Mouse (Mus musculus) CH12.LX (cell line): ENCODE data around the gene Trib3. TPM values are rescaled to one million over a fixed set of nuclear protein-coding genes. Genes with fewer than 3 reads are reported as not detected.

Source experiments
- DNase-seq: peaks from one replicate; pipeline ENCODE4 v3.0.0-alpha.2; 2013; ENCODE audit errors: extremely low read depth
- H3K27ac ChIP-seq: 2 replicates; pipeline ENCODE4 v1.5.1; 2012; ENCODE audit warnings: low read depth, mild to moderate bottlenecking, control low read depth, moderate library complexity; ENCODE audit not compliant: insufficient read depth
- H3K27me3 ChIP-seq: replicated peaks from 2 replicates; pipeline ENCODE3; 2012; ENCODE audit warnings: inconsistent platforms
- H3K36me3 ChIP-seq, 2 experiments: replicated peaks in 1 of 2; 2 replicates each; pipeline versions ENCODE3 to v1.6.1; 2012; ENCODE audit warnings: inconsistent platforms in 1 of 2, low read length in 1 of 2, mild to moderate bottlenecking in 1 of 2, mixed read lengths in 1 of 2, moderate library complexity in 1 of 2; ENCODE audit not compliant: control insufficient read depth in 1 of 2, insufficient read depth in 1 of 2
- H3K4me1 ChIP-seq, 2 experiments: 2 replicates each; pipeline ENCODE4 v1.6.1; 2012; ENCODE audit warnings: inconsistent platforms in 1 of 2, moderate library complexity in 1 of 2; ENCODE audit not compliant: insufficient read depth in 2 of 2, control insufficient read depth in 1 of 2
- H3K4me2 ChIP-seq: 2 replicates; pipeline ENCODE4 v1.6.1; 2012; ENCODE audit warnings: low read depth, mild to moderate bottlenecking, control low read depth; ENCODE audit not compliant: poor library complexity, insufficient read depth, severe bottlenecking
- H3K4me3 ChIP-seq, 3 experiments: fragments of 150-350 bp in 1 of 3; sonication (generic) in 1 of 3; replicated peaks in 1 of 3; 2 replicates each; pipeline versions ENCODE3 to v1.5.1; 2011 to 2012; ENCODE audit warnings: low read depth in 2 of 3, low read length in 2 of 3, mild to moderate bottlenecking in 2 of 3, moderate library complexity in 2 of 3, control low read depth in 1 of 3, improper control_type of control experiment in 1 of 3, inconsistent platforms in 1 of 3, mixed read lengths in 1 of 3; ENCODE audit not compliant: poor library complexity in 1 of 3
- H3K79me2 ChIP-seq: replicated peaks from 2 replicates; pipeline ENCODE4 v1.6.1; 2012; ENCODE audit warnings: mild to moderate bottlenecking, moderate library complexity; ENCODE audit not compliant: control insufficient read depth, poor library complexity, insufficient read depth, severe bottlenecking; ENCODE audit errors: extremely low read depth
- H3K9ac ChIP-seq: 2 replicates; pipeline ENCODE4 v1.6.1; 2012; ENCODE audit warnings: low read depth, mild to moderate bottlenecking, control low read depth, moderate library complexity; ENCODE audit not compliant: insufficient read depth
- H3K9me3 ChIP-seq: replicated peaks from 2 replicates; pipeline ENCODE3; 2012; ENCODE audit warnings: low read length, inconsistent platforms, mixed read lengths
- BHLHE40 ChIP-seq: IDR thresholded peaks from 2 replicates; pipeline ENCODE4 v1.6.1; 2011; ENCODE audit warnings: mild to moderate bottlenecking, low read depth, low read length, improper control_type of control experiment
- CHD1 ChIP-seq: IDR thresholded peaks from 2 replicates; pipeline ENCODE4 v1.6.1; 2012; ENCODE audit warnings: low read depth, low read length, improper control_type of control experiment, inconsistent platforms
- CHD2 ChIP-seq: IDR thresholded peaks from 2 replicates; pipeline ENCODE4 v1.6.1; 2011; ENCODE audit warnings: low read length, improper control_type of control experiment
- CTCF ChIP-seq, 2 experiments: IDR thresholded peaks in 1 of 2; conservative IDR thresholded peaks in 1 of 2; 2 replicates each; pipeline ENCODE4 v1.5.1; 2011 to 2012; ENCODE audit warnings: low read depth in 2 of 2, low read length in 2 of 2, improper control_type of control experiment in 1 of 2, inconsistent platforms in 1 of 2, mild to moderate bottlenecking in 1 of 2, moderate library complexity in 1 of 2
- E2F4 ChIP-seq: IDR thresholded peaks from 2 replicates; pipeline ENCODE4 v1.6.1; 2011; ENCODE audit warnings: low read depth, low read length, improper control_type of control experiment; ENCODE audit not compliant: insufficient replicate concordance
- ELF1 ChIP-seq: IDR thresholded peaks from 2 replicates; pipeline ENCODE4 v1.6.1; 2014; ENCODE audit warnings: low read depth, mild to moderate bottlenecking, inconsistent platforms, low read length, improper control_type of control experiment
- EP300 ChIP-seq: IDR thresholded peaks from 2 replicates; pipeline ENCODE4 v1.6.1; 2011; ENCODE audit warnings: low read length, improper control_type of control experiment
- ETS1 ChIP-seq: conservative IDR thresholded peaks from 2 replicates; pipeline ENCODE4 v1.6.1; 2012; ENCODE audit warnings: low read depth, mild to moderate bottlenecking, inconsistent platforms, low read length, improper control_type of control experiment, moderate library complexity
- GABPA ChIP-seq: IDR thresholded peaks from 2 replicates; pipeline ENCODE4 v1.6.1; 2012; ENCODE audit warnings: low read depth, low read length, improper control_type of control experiment, inconsistent platforms; ENCODE audit not compliant: insufficient replicate concordance
- HCFC1 ChIP-seq: IDR thresholded peaks from 2 replicates; pipeline ENCODE4 v1.6.1; 2012; ENCODE audit warnings: low read depth, mild to moderate bottlenecking, inconsistent platforms, low read length, improper control_type of control experiment
- IRF4 ChIP-seq: IDR thresholded peaks from 2 replicates; pipeline ENCODE4 v1.6.1; 2014; ENCODE audit warnings: low read depth, mild to moderate bottlenecking, inconsistent platforms, low read length, improper control_type of control experiment
- JUN ChIP-seq: IDR thresholded peaks from 2 replicates; pipeline ENCODE4 v1.6.1; 2011; ENCODE audit warnings: low read depth, mild to moderate bottlenecking, low read length, improper control_type of control experiment, moderate library complexity; ENCODE audit not compliant: insufficient read depth
- JUND ChIP-seq: conservative IDR thresholded peaks from 2 replicates; pipeline ENCODE4 v1.6.1; 2011; ENCODE audit warnings: low read depth, low read length, improper control_type of control experiment
- KAT2A ChIP-seq: IDR thresholded peaks from 2 replicates; pipeline ENCODE4 v1.6.1; 2012; ENCODE audit warnings: low read length, improper control_type of control experiment, inconsistent platforms; ENCODE audit not compliant: insufficient replicate concordance
- MAFK ChIP-seq: IDR thresholded peaks from 2 replicates; pipeline ENCODE4 v1.6.1; 2011; ENCODE audit warnings: low read length, improper control_type of control experiment; ENCODE audit not compliant: insufficient replicate concordance
- MAX ChIP-seq: IDR thresholded peaks from 2 replicates; pipeline ENCODE4 v1.6.1; 2011; ENCODE audit warnings: low read length, improper control_type of control experiment
- MAZ ChIP-seq: IDR thresholded peaks from 2 replicates; pipeline ENCODE4 v1.6.1; 2012; ENCODE audit warnings: low read depth, mild to moderate bottlenecking, inconsistent platforms, low read length, improper control_type of control experiment, moderate library complexity
- MEF2A ChIP-seq: IDR thresholded peaks from 2 replicates; pipeline ENCODE4 v1.6.1; 2014; ENCODE audit warnings: low read depth, mild to moderate bottlenecking, inconsistent platforms, low read length, improper control_type of control experiment, borderline replicate concordance
- MXI1 ChIP-seq: IDR thresholded peaks from 2 replicates; pipeline ENCODE4 v1.6.1; 2011; ENCODE audit warnings: mild to moderate bottlenecking, low read depth, low read length, improper control_type of control experiment
- MYC ChIP-seq: IDR thresholded peaks from 2 replicates; pipeline ENCODE4 v1.6.1; 2011; ENCODE audit warnings: low read depth, mild to moderate bottlenecking, improper control_type of control experiment, low read length
- NELFE ChIP-seq: IDR thresholded peaks from 2 replicates; pipeline ENCODE4 v1.6.1; 2011; ENCODE audit warnings: low read depth, low read length, improper control_type of control experiment
- NRF1 ChIP-seq: IDR thresholded peaks from 2 replicates; pipeline ENCODE4 v1.6.1; 2014; ENCODE audit warnings: low read depth, mild to moderate bottlenecking, inconsistent platforms, low read length, improper control_type of control experiment, moderate library complexity
- PAX5 ChIP-seq: IDR thresholded peaks from 2 replicates; pipeline ENCODE4 v1.6.1; 2012; ENCODE audit warnings: low read length, inconsistent platforms, mixed read lengths
- POLR2A ChIP-seq: IDR thresholded peaks from 2 replicates; pipeline ENCODE4 v1.6.1; 2011; ENCODE audit warnings: low read depth, mild to moderate bottlenecking, improper control_type of control experiment, low read length
- POLR2AphosphoS2 ChIP-seq: IDR thresholded peaks from 2 replicates; pipeline ENCODE4 v1.6.1; 2011; ENCODE audit warnings: low read depth, low read length, improper control_type of control experiment
- RAD21 ChIP-seq: IDR thresholded peaks from 2 replicates; pipeline ENCODE4 v1.6.1; 2011; ENCODE audit warnings: low read depth, mild to moderate bottlenecking, low read length, improper control_type of control experiment, moderate library complexity
- RCOR1 ChIP-seq: conservative IDR thresholded peaks from 2 replicates; pipeline ENCODE4 v1.6.1; 2012; ENCODE audit warnings: low read depth, mild to moderate bottlenecking, inconsistent platforms, low read length, improper control_type of control experiment
- SIN3A ChIP-seq: IDR thresholded peaks from 2 replicates; pipeline ENCODE4 v1.6.1; 2012; ENCODE audit warnings: low read length, improper control_type of control experiment, inconsistent platforms
- SMC3 ChIP-seq: IDR thresholded peaks from 2 replicates; pipeline ENCODE4 v1.6.1; 2011; ENCODE audit warnings: low read depth, low read length, improper control_type of control experiment
- TBP ChIP-seq: conservative IDR thresholded peaks from 2 replicates; pipeline ENCODE4 v1.6.1; 2011; ENCODE audit warnings: low read depth, low read length, improper control_type of control experiment
- TCF12 ChIP-seq: IDR thresholded peaks from 2 replicates; pipeline ENCODE4 v1.6.1; 2014; ENCODE audit warnings: low read depth, mild to moderate bottlenecking, inconsistent platforms, low read length, improper control_type of control experiment
- UBTF ChIP-seq: IDR thresholded peaks from 2 replicates; pipeline ENCODE4 v1.6.1; 2012; ENCODE audit warnings: low read depth, mild to moderate bottlenecking, inconsistent platforms, low read length, improper control_type of control experiment, moderate library complexity
- USF1 ChIP-seq: IDR thresholded peaks from 2 replicates; pipeline ENCODE4 v1.6.1; 2014; ENCODE audit warnings: low read depth, mild to moderate bottlenecking, inconsistent platforms, low read length, improper control_type of control experiment
- USF2 ChIP-seq: conservative IDR thresholded peaks from 2 replicates; pipeline ENCODE4 v1.6.1; 2011; ENCODE audit warnings: low read depth, low read length, improper control_type of control experiment
- ZC3H11A ChIP-seq: IDR thresholded peaks from 2 replicates; pipeline ENCODE4 v1.6.1; 2012; ENCODE audit warnings: low read depth, mild to moderate bottlenecking, inconsistent platforms, low read length, improper control_type of control experiment
- ZKSCAN1 ChIP-seq: IDR thresholded peaks from 2 replicates; pipeline ENCODE4 v1.6.1; 2012; ENCODE audit warnings: low read depth, inconsistent platforms, low read length, improper control_type of control experiment, borderline replicate concordance
- ZMIZ1 ChIP-seq: IDR thresholded peaks from 2 replicates; pipeline ENCODE4 v1.6.1; 2012; ENCODE audit warnings: low read depth, mild to moderate bottlenecking, inconsistent platforms, low read length, improper control_type of control experiment
- ZNF384 ChIP-seq: IDR thresholded peaks from 2 replicates; pipeline ENCODE4 v1.6.1; 2012; ENCODE audit warnings: low read depth, low read length, improper control_type of control experiment, inconsistent platforms
- dilution Hi-C: fragments of 300-500 bp; cut with MboI; formaldehyde crosslinking; loops from 2 replicates; pipeline ENCODE4 v1.14.3; 2020; ENCODE audit warnings: low sequenced_read_pairs; ENCODE audit not compliant: extremely low pct_unique_long_range_greater_than_20kb, extremely low pct_ligation_motif_present
- in situ Hi-C: fragments of 300-500 bp; cut with MboI; formaldehyde crosslinking; loops from 3 replicates; pipeline ENCODE4 v1.14.3; 2019; ENCODE audit warnings: low sequenced_read_pairs, low pct_ligation_motif_present, low pct_unique_long_range_greater_than_20kb, mixed read lengths
- polyA plus RNA-seq: library from polyadenylated mRNA; unstranded; fragments of >175 nt; gene quantifications from 2 replicates; pipeline ENCODE4 v1.2.1, GENCODE M21; 2012; ENCODE audit warnings: low read depth; ENCODE audit not compliant: insufficient read length
- total RNA-seq, 2 experiments: library from RNA; depleted of rRNA; stranded (reverse); fragments of 300-350 nt in 1 of 2; fragments of >200 nt in 1 of 2; gene quantifications; 2 replicates each; pipeline ENCODE4 v1.2.3; 2012 to 2014

The Trib3 gene
- total and polyA plus RNA-seq, 3 experiments = 25.1 to 56.9 (median 30.0) TPM

DNA sequence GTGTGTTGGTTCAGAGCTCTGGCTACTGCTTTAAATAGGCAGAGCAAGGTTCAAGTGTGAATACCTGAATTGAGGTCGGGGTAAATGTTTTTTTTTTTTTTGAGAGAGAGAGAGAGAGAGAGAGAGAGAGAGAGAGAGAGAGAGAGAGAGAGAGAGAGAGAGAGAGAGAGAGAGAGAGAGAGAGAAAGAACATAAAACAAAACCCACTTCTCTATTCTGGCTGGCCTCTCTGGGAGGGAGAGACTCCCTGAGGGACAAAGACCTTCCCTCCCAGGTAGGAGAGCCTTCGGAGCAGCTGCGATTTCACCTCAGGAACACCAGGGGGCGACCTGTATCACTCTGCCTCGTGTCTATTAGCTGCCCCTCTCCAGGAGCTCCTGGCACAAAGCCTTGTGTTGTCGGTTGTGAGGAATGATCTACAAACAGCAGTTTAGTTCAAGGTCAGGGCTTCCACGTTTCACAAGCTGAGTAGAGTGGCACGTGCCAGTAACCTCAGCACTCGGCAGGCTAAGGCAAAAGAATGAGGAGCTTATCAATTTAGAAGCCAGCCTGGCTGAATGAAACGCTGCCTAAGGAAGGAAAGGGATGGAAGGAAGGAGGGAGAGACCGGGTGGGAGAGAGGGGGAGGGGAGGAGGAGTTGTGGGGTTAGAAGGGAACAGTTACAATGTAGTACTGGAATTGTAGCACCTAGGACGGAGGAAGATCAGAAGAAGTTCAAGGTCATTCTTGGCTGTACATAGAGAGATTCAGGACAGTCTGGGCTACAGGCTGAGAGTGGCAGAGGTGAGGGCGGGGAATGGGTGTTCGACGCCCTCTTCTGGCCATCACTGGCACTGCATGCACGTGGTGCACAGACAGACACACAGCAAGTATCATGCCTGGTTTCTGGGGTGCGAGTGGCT is 19.7 kb upstream of the Trib3 start:
- TF ChIP-seq CHD1 (no peak), EP300 (no peak), POLR2A (no peak), CTCF (conservative IDR thresholded peaks at IDR 0.05 in 1 of 2, IDR thresholded peaks at IDR 0.05 in 1 of 2; ENCODE audit: low read depth in 2 of 2, low read length in 2 of 2) (peak; percentile 76 to 82), JUN (no peak), USF2 (no peak), SIN3A (no peak), BHLHE40 (peak; percentile 80), GABPA (no peak), ZKSCAN1 (no peak), PAX5 (no peak), JUND (no peak), HCFC1 (no peak), UBTF (no peak), ZMIZ1 (no peak), ETS1 (no peak), SMC3 (peak; percentile 48), MAZ (no peak), ELF1 (no peak), KAT2A (no peak), MXI1 (no peak), TCF12 (no peak), IRF4 (no peak), CHD2 (no peak), ZNF384 (no peak), ZC3H11A (no peak), TBP (no peak), MYC (peak; percentile 72), RCOR1 (no peak), MAX (peak; percentile 60), RAD21 (peak; percentile 31), NRF1 (no peak), MEF2A (no peak), NELFE (0 out of 2 replicates have a peak, but pooled peaks have one; percentile 25), E2F4 (no peak), MAFK (no peak), USF1 (no peak), POLR2AphosphoS2 (no peak)
- H3K27ac ChIP-seq = no peak overlapping the region
- H3K27me3 ChIP-seq = peaks cover 21% of the 10 kb centered on the region
- H3K79me2 ChIP-seq = no peaks in the 10 kb centered on the region
- DNase-seq = peak; percentile 77
- H3K4me3 ChIP-seq = no peak overlapping the region
- peak overlapping the region; percentile 28; the same call in 1 of the 2 replicates for H3K9ac ChIP-seq
- in situ Hi-C loops (loop anchor here (10.0 kb wide), 2 partner anchors 249 to 339 kb away; no protein-coding TSS in a partner anchor), dilution Hi-C loops (no loop called here)
- H3K4me2 ChIP-seq = peak overlapping the region; percentile 54; the same call in 1 of the 2 replicates
- H3K36me3 ChIP-seq = no peaks in the 10 kb centered on the region
- H3K4me1 ChIP-seq = peaks cover 16 to 20% of the 10 kb centered on the region in 2 experiments
- peaks cover 3% of the 10 kb centered on the region for H3K9me3 ChIP-seq
